Mouse (Mus musculus) urinary bladder, postnatal 10 days (tissue): ENCODE results near the gene Palb2.
"Not testable (repeated sequence)": the region's sequence is repeated elsewhere in the genome, so short reads cannot be mapped to it uniquely, and the experiment has no call there.

Experiments
- DNase-seq: peaks from one replicate; pipeline ENCODE4 v3.0.0; 2022; ENCODE audit warnings: low spot score

The Palb2 gene

DNA sequence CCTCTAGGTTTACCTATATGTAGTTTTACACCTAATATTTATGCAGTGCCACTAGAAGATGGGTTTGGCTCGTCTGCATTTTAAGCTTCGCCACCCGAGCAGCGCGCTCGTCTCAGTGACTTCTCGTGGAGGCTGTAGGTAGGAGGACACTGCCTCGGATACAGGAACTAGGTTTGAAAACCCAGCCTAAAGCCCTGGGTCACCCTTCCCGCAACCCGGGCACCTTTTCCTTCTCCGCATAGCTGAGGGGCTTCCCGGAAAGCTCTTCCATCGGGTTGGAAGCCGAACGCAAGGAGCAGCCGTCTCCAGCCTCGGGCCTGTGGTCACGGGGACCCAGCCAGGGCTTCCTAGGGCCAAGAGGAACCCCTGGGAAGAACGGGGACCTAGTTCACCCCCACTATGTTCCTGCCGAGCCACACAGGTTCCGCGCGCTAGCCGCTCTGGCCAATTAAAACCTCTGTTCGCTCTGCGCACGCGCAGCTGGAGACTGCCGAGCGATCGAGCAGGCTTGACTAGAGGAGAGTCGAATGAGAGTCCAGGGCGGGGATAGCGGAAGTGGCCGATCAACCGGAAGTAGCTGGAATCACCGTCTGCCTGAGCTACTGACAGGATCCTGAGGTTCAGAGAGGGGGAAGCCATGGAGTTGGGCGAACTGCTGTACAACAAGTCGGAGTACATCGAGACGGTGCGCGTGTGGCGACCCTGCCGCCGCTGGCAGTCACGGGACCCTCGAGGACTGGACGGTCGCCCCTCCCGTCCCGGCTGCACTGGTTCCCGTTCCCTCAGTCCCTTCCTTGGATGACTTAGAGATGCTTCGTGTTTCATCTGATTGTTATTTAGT, at the start of gene Palb2, which contains the start of gene Dctn5:
TSS of gene Palb2 (minus strand) at position 489 of the 841 bp plus-strand sequence.
TSS of gene Dctn5 (plus strand) at position 545 of the 841 bp plus-strand sequence.
- DNase-seq: peak; percentile 92

GRCm38 (mm10) chr7:122180720-122181119, 47.9 kb upstream of the Palb2 start:
- no peak for DNase-seq

DNA sequence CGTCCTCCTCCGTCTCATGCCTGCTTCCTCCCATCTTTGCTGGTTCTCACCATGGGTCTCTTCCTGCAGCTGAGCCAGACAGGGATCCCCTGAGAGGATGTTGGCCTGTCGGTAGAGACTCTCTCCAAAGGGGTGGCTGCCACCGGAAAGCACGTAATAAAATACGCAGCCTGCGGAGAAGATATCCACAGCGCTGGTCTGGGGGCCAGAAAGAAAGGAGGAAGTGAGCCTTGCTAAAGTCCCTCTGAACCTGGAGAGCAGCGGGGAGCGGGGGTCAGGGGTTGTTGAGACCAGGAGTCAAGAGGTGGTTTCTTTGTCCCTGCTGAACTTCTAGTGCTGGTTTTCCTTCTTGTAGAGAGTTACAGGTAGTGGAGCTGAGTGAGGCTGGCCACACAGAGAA, 38.8 kb upstream of the Palb2 start:
- DNase-seq: no peak

- DNase-seq: no peak
Measured at GRCm38 (mm10) chr7:122170705-122171104, 37.9 kb upstream of the Palb2 start.

GRCm38 (mm10) chr7:122167203-122167602, 34.4 kb upstream of the Palb2 start:
- no peak for DNase-seq

GRCm38 (mm10) chr7:122163766-122164165, 31.0 kb upstream of the Palb2 start:
- no peak for DNase-seq

GRCm38 (mm10) chr7:122160037-122160436, 27.3 kb upstream of the Palb2 start:
- DNase-seq: no peak

DNA sequence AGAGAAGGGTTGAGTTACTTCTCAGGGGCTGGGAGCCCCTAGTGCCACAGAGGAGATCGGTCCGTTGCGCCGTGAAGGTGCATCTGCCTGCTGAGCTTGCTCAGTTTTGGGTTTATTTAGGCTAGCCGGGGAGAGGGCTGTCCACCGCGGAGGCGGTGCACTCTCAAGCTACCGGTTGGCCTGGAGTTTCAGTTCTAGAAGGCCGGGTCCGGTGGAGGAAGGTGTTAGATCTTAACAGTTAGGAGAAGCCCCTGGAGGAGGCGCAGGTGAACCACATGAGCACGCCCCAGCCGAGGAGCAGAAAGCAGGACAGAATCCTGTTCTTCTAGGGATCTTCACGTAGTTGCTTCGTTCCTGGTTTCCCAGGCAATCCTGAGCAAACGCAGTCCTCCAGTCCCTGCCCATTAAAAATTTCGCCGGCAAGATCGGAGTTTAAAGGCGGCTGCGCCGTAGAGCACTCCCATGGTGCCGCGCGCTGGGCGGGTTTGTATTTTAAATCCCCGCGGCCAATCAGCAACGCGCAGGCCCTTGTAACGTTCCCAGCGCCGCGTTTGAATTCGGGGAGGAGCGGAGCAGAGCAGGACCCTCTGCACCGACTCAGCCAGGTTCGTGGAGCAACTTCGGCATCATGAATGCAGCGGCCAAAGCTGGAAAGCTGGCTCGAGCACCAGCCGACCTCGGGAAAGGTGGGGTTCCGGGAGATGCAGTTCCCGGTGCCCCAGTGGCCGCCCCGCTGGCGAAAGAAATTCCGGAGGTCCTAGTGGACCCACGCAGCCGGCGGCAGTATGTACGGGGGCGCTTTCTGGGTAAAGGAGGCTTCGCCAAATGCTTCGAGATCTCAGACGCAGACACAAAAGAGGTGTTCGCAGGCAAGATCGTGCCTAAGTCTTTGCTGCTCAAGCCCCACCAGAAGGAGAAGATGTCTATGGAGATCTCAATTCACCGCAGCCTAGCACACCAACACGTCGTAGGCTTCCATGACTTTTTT, 26.4 kb upstream of the Palb2 start, which contains the start of gene Plk1:
TSS of gene Plk1 (plus strand) at position 525 of the 988 bp plus-strand sequence.
- no peak for DNase-seq

DNA sequence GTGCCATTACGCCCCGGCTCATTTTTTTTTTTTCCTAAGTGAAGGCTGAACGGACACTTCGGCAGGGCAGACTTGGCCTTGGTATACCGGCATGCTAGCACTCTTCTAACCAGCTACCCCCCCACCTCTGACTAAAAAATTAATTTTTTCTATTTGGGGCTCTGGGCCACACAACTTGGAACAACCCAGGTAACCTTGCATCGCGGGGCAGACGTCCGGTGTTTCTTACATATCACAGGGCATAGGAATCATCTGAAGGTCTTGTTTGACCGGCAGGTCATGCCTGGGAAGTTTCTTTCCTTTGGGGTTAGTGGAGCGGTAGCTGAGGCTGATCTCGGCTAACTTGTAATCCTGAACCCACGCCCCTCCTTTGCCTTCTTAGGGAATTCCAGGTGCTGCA, 25.7 kb upstream of the Palb2 start:
- no peak for DNase-seq

- no peak for DNase-seq
Measured at GRCm38 (mm10) chr7:122152473-122152872, 19.7 kb upstream of the Palb2 start.

DNA sequence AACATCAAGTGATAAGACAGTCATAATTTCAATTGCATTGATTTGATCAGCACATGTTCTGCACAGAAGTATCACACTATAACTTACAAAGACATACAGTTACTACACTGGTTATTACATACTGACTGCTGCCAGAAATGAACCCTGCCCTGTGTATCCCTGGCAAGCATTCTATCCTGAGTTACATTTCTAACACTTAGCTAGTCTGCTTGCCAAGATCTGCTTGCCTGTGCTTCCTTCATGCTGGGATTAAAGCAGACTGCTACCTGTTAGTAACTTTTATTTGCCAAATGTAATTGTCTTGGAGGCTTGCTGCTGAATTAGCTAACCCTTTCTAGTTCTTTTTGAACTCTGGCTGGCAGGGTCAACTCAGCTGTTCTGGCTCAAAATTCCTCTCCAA, 8.2 kb upstream of the Palb2 start:
- no peak for DNase-seq

DNA sequence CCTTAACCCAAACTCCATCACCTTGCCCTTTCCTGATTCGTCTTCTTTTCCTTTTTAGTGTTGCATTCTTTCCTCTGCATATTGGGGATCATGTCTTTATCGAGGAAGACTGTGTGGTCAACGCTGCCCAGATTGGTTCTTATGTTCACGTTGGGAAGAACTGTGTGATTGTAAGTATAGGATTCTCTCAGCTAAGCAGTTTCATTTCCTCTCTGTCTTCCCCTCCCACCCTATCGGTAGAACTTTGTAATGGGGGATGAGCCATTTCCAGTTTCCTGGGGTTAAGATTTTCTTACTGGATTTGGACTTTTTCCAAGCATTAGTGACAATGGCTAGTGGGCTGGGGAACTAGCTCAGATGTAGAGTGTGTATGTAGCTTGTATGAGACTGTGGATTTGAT, 5.4 kb upstream of the Palb2 start:
- no peak for DNase-seq

DNA sequence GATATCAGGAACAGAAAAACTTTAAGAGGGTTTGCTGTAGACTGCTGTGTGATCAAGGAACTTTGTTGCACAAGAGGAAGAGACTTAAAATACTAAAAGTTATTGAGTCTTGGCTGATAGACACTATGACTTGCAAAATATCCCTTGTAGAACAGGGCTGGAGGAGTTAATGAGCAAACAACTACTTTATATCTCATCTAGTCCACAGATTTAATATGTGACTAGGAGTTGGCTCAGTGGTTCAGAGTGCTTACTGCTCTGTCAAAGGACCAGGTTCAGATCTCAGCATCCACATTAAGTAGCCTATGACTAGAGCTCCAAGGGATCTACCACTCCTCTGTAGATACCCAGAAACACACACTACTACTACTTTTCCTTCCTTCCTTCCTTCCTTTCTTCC, 4.3 kb upstream of the Palb2 start:
- DNase-seq: no peak

GRCm38 (mm10) chr7:122135070-122135469, 2.3 kb upstream of the Palb2 start:
- no peak for DNase-seq

DNA sequence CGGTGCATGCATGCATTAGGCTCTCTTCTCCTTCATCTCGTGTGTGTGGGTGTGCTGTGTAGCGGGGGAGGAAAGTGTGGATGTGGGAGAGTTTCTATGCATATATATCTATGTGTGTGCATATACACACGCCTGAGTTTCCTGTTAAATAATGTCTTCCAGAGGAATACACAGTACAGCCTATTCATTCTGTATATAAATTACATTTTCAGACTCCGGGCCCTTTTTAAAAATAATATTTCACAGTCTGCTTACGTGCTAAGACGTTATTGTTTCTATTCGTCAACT, 497 bp upstream of the Palb2 start:
- DNase-seq: no peak

GRCm38 (mm10) chr7:122131834-122132233, 951 bp downstream of the Palb2 start:
- DNase-seq: no peak

DNA sequence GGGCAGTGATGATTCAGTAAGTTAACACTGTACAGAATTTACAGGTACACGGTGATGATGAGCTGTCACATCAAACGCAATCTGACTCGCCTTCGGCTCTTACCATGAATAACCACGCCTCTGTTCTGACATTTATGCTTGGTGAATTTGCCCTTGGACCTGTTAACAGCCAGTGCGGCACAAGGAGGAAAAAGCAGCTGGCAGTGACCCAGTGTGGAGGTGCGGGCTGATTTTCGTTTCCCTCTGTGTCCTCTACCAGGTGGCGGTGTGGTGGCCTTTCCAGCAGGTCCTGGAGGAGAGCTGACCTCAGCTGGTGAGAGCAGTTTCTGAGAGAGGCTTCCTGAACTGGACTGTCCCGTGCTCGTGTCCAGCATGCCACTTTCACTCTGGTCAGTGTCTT, 5.8 kb downstream of the Palb2 start:
- DNase-seq: no peak

DNA sequence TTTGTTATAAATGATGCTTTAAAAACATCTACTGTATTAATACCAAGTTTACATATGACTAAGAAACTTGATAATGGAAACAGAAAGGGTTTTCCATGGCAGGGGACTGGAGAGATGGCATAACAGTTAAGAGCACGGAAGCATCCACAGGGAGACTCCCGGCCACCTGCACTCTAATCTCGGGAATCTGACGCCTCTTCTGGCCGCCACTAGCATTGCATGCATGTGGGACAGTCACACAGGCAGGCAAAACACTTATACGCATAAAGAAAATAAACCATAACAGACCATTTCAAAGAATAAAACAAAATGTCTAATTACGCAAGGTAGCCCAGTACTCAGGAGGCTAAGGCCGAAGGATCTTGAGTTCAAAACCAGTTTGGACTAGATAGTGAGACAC, 7.1 kb downstream of the Palb2 start:
- no peak for DNase-seq

DNA sequence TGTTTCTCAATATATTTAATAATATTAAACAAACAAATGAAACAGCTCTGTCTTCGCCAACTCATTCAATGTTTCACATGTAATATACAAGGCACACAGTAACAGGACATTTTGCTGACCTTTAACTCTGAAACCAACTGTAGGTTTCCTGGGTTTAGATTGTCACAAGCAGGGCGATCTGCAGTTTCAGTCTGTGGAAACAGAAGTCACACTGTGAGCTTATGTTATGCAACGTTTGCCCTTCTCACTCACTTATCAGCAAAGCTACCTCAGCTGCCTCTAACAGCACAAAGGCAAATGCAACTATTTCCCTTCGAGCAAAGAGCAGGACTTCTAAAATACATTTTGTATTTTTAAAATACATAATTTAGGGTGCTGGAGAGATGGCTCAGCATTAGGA, 9.3 kb downstream of the Palb2 start:
- DNase-seq: no peak

DNA sequence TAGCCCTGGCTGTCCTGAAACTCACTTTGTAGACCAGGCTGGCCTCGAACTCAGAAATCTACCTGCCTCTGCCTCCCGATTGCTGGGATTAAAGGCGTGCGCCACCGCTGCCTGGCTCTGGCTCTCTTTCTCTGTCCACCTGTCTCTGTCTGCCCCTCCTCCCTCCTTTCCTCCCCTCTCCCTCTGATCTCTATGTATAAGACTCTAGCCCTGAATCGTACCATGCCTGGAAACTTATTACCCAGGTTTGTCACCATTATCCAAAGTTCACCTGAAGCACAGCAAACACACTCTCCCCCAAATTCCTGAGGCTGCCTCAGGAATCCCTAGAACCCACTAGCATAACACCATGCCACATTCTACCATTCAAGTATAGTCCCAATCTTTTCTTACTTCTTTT, 24.6 kb downstream of the Palb2 start:
- no peak for DNase-seq

- DNase-seq: no peak
Measured at GRCm38 (mm10) chr7:122101747-122102244, 31.0 kb downstream of the Palb2 start, which contains the start of gene Ndufab1. Ndufab1 (minus strand) TSS chr7:122101886.

DNA sequence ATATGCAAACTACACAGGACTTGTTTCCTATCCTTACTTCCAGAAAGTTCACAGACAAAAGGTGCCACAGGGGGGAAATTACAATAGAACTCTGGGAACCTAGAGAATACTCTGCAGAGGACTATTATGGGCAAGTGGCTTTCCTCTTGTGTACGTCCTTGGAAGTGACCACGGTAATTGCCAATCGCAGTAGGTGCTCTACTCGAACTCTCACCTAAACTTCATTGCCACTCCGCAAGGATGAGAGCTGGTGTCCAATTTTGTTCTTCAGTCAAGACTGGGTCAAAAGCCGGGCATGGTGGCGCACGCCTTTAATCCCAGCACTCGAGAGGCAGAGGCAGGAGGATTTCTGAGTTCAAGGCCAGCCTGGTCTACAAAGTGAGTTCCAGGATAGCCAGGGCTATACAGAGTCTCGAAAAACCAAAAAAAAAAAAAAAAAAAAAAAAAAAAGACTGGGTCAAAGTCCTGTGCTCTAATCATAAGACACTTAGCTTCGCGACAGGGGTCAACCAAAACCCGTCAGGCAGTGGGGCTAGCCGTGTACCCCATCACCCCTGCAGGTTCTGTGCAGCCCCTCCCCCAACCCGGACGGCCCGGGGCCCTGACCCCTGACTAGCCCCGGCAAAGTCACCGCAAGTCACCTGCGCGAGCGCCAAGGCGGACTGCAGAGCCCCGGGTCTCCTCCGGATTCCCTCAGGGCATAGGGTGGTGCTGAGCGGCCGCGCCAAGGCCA, 31.6 kb downstream of the Palb2 start:
- DNase-seq: not testable (repeated sequence)
